Mouse (Mus musculus) gastrocnemius, postnatal 14 days (tissue): ENCODE measurements around the gene Hmgcll1. TPM values are rescaled to one million over a fixed set of nuclear protein-coding genes. Genes with fewer than 3 reads are reported as not detected.
"Not testable (repeated sequence)": the region's sequence is repeated elsewhere in the genome, so short reads cannot be mapped to it uniquely, and the experiment has no call there.

Experiments
- DNase-seq: peaks from one replicate; pipeline ENCODE4 v3.0.0; 2021; ENCODE audit warnings: mixed read lengths
- intact Hi-C: fragments of 180-260 bp; cut with DNase I; formaldehyde crosslinking; loops from one replicate; pipeline ENCODE4 v1.15.1; 2025; ENCODE audit warnings: low total_unique reads
- total RNA-seq, 2 experiments: library from RNA; stranded (reverse); gene quantifications; 2 replicates each; pipeline ENCODE4 v1.2.3; 2021

The Hmgcll1 gene
- total RNA-seq, 2 experiments from 2014 or later: 0.37 TPM; not detected in 1

DNA sequence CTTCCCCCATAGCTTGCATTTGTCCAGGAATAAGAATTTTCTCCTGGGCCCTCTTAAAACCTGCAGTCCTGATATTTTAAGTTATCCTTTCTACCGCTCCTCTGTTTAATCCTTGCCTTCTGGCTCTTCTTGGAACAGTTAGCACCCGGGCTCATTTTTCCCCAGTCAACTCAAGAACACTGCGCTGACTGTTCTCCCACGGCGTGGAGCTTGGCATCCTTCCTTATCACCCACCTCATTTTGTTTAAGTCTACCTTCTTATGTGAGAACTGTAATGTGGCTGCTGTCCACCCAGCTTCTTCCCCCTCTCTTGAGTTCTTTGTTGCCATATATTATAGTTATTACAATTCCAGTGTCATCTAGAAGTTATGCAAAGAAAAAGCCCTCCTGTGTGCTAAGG, 25.1 kb downstream of the Hmgcll1 start:
- DNase-seq: no peak
- intact Hi-C loops: no loop called here

- no peak for DNase-seq
- intact Hi-C loops: no loop called here
Observed at GRCm38 (mm10) chr9:76043341-76043740, 28.7 kb downstream of the Hmgcll1 start.

GRCm38 (mm10) chr9:76060935-76061334, 46.3 kb downstream of the Hmgcll1 start:
- DNase-seq: no peak
- intact Hi-C loops: no loop called here

DNA sequence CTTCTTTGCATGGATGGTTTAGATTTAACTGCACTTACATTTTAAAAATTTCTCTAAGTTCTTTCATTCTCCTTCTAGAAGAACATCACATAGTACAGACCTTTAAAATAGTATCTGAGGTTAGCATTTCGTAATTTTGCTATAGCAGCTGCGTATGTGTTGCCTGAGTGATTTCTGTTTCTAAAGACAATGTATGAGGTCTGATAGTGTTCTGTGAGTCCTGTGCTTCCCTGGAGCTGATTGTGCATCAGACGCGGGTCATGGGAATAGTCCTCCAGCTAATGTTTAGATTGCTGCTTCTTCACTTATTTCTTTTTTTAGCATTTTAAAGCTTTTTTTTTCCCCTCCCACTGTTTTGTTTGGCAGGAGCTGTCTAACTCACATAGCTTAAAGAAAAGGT, 46.8 kb downstream of the Hmgcll1 start:
- intact Hi-C loops: no loop called here
- no peak for DNase-seq

DNA sequence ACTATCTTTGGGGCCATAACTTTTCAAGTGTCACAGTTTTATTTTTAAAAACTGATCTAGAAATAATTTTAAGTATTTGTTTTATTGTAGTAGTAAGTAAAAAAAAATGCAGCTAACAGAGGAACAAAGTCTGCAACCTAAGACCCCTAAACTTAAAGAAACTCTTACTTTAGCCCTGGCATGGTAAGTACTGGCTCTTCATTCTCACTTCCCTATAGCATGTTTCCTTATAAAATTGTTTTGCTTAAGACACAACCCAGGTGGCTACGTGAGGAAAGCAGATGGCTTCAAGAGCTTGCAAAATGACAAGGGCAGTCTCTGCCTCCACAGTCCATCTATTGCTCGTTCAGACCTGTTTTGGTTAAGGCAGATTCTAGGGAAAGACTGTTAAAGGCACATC, 49.5 kb downstream of the Hmgcll1 start:
- no peak for DNase-seq
- intact Hi-C loops: no loop called here

- peak; percentile 48 for DNase-seq
- intact Hi-C loops: no loop called here
Observed at GRCm38 (mm10) chr9:76091561-76091960, 76.9 kb downstream of the Hmgcll1 start.

DNA sequence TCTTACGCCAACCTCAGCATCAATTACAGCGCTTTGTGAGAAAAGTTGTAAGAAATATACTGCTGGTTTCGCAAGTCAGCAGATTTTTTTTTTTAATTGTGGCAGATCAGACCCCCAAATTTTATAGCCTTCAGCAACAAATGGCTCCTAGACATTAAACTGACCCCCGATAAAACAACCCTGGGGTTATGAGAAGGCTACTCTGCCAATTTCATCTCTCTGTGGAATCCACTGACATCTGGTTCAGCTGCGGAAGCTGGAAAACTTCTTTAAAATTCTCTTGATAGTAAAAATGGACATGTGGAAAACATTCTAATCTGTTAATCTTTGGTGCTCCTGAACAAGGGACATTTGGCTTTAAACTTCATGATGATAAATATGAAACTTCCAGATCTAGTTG, 82.6 kb downstream of the Hmgcll1 start:
- DNase-seq: no peak
- intact Hi-C loops: no loop called here

GRCm38 (mm10) chr9:76099981-76100380, 85.3 kb downstream of the Hmgcll1 start:
- intact Hi-C loops: no loop called here

DNA sequence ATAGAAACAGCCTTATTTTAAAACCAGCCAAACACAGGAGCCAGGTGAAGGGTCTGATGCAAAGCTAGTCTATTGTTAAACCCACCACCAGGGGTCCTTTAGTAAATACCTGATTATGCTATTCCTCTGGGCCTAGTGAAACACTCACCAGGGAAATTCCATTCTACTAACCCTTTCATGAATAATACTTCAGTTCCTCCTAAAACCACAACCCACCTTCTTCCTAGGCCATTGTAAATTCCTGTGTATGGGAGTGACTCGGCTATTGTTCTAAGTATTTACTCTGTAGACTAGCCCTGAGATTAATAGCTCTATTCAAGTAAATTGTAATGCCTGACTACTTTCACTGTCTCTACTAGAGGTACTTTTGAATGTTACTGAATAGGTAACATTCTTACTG, 89.8 kb downstream of the Hmgcll1 start:
- intact Hi-C loops, DNase-seq: not testable (repeated sequence)

More at GRCm38 (mm10) chr9:76099981-76100380, 85.3 kb downstream of the Hmgcll1 start:
- DNase-seq: peak; percentile 39

DNA sequence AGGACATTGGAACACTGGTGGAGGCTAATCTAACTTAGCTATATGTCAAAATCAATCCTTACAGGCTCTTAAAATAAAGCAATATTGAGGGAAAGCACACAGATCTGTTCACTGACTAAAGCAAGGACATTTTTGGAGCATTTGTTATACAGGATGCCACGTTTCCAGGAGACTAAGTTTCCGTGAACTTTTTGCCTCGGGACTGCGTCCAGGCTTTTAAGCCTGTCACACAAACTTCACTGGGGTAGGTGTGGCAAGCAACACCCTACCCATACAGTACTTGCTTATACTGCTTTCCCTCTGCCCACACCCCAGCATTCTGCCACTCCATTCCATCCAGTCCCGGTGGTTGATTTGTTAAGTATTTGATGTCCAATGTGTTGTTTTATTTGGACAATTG, 90.2 kb downstream of the Hmgcll1 start:
- intact Hi-C loops: no loop called here
- DNase-seq: no peak

DNA sequence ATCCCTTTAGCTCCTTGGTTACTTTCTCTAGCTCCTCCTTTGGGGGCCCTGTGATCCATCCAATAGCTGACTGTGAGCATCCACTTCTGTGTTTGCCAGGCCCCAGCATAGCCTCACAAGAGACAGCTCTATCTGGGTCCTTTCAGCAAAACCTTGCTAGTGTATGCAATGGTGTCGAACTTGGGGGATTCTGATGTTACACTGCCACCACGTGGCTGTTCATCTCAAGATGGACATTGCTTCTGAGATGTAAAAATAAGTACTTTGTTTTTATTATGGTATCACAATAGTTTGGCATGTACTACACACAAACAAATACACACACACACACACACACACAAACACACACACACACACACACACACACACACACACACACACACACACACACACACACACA, 108.2 kb downstream of the Hmgcll1 start:
- peak; percentile 58 for DNase-seq
- intact Hi-C loops: not testable (repeated sequence)

- DNase-seq: no peak
- intact Hi-C loops: no loop called here
Observed at GRCm38 (mm10) chr9:76124249-76124648, 109.6 kb downstream of the Hmgcll1 start.

- no peak for DNase-seq
- intact Hi-C loops: loop anchor here (5.0 kb wide), 1 partner anchor 372 kb away; no protein-coding TSS in a partner anchor
Observed at GRCm38 (mm10) chr9:76129353-76129752, 114.7 kb downstream of the Hmgcll1 start.

DNA sequence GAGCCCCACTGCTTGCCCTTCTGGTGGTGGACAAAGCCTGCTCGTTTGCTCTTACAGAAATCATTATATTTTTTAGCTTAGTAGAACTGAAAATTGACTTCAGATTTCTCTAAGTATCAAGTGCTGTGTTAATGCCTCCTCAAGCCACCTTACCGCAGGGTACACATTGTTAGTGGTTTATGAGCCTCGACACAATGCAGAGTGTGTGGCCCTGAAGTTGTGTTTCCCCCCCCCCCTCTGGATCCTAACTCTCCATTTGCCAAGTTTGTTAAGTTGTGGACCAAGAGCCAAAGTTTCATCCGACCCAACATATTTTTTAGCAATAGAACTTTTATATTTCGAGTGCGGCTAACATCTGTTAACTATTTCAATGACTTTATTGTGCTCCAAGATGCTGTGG, 119.4 kb downstream of the Hmgcll1 start:
- intact Hi-C loops: no loop called here
- DNase-seq: no peak

DNA sequence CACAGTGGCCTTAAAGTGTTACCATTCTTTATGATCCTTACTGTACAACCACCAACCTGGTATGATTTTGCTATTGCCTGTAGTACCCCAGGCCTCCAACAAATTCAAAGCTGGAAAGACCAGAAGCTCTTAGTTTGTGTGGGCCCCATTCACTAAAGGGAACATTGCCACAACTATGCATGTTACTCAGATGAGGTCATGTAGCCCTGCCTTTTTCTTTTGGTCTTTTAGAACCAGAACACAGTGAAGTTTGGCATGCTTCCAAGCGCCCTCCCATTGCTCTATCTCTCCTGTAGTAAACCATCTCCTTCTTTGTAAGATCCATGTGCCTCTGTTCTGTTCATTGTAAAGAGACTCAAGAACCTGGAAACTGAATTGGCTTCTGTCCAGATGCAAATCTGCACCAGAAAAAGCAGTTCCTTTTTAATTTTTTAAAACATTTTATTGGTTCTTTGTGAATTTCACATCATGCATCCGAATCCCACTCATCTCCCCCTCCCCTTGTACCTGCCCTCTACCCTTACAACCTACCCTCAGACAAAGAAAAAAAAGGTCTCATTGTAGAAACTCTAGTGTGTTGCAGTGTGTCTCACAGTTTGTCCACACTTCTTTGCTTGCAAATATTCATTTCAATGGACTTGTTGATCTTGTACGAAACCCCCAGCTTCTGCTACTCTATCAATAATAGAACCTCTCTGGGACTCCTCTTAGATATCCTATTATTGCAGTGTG, 123.9 kb downstream of the Hmgcll1 start:
- intact Hi-C loops: no loop called here
- peak; percentile 36 for DNase-seq

DNA sequence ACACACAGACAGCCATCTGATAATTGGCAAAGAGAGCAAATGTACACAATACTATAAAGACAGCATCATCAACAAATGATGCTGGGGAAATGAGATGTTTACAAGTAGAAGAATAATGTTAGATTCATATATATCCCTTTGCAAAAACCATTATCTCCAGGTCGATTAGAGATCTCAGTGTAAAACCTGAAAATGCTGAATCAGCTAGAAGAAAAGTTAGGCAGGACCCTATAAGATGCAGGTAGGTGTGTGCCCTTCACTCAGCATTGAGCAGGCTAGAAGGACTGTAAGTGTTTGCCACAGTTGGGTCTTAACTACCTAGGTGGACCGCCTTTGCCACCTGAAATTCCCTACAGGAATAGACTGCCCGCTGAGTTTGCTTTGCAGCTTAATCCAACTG, 130.9 kb downstream of the Hmgcll1 start:
- intact Hi-C loops: no loop called here
- no peak for DNase-seq

DNA sequence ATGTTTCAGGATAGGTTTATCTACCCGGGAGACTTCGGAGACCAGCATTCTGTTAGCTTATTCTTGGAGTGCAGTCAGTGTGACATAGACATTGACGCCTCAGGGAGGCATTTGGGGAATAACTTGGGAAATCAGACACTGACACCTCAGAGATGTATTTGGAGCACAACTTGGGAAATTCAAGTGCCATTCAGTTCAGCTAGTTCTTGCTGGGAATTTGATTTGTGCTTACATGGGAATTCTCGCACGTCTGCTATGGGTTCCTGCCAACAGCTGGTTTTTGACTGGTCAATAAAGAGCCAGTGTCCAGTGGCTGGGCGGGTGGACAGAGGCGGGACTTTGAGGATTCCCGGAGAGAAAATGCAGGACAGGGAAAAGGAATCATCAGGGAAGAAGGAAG, 147.8 kb downstream of the Hmgcll1 start:
- no peak for DNase-seq
- intact Hi-C loops: no loop called here

DNA sequence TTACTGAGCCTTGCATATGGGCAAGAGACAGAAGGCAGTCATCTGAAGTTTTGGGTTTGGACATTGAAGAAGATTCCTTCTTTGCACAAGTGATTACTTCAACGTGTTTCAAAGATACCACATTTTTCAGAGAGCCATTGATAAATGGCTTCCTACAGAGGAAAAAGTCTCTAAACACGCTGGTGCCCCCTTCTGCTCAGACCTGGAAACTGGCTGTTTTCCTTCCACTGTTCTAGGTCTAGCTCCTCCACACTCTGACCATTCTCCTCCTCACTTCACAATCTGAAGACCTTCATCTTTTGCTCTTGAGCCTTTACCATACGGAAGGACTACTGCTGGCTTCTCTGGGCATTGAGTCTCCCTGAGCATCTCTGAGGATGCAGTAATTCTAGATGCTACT, 153.7 kb downstream of the Hmgcll1 start:
- DNase-seq: peak; percentile 12

DNA sequence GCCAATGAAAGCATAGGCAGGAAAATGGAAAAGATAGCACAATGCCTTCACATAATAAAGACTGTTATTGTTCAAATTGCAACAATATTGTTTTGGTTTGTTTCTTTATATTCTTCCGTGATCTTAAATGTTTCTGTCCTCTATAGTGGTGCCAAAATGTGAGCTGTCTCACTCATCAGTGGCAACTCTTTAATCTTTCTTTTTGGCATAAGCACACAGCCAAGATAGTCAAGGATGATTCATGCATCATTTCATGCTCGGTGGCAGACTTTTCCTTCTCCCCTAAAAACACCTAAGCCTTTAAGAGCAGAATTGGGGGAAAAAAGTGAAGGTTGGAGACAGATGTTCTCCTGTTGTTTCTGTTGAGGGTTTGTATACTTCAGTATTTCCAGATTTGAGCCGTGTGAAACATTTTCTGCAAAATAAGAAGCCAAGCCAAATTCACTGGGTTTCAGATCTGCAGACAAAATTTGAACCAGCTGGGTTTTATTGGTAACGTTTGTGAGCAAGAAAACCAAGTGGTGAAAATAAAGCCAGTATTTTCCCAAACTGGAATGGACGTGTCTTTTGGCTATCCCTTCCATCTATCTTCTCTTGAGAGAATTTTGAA, 158.1 kb downstream of the Hmgcll1 start:
- DNase-seq: no peak
- intact Hi-C loops: no loop called here

More for the DNA sequence above, 153.7 kb downstream of the Hmgcll1 start:
- intact Hi-C loops: no loop called here

GRCm38 (mm10) chr9:76179221-76179620, 164.6 kb downstream of the Hmgcll1 start:
- intact Hi-C loops: no loop called here
- DNase-seq: no peak
